Mouse (Mus musculus): ENCODE results near the gene Capns2.

DNA sequence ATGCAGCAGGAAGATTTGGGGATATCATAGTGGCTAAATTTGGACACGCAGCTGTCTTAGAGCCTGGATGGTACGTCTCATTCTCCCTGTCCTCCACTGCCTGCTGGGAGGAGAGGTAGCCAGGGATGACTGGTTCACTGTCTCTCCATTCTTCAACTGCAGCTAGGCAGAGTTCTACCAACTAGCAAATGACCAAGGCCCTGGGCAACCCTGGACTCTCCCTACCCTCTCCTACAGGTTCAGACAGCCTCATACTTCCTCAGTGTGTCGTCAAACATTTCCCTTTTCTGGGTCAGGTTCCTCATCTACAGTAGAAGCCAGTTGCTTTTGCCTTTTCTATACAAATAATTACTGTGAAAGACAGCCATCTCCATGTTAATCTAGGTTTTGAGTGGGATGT lies 46.5 kb upstream of the Capns2 start:
- no peak for TF ChIP-seq CTCF (IDR thresholded peaks at IDR 0.05; ENCODE audit: low read depth, low read length)
- no peak for TF ChIP-seq POLR2A (IDR thresholded peaks at IDR 0.05; ENCODE audit: borderline replicate concordance, low read depth, low read length)
